Mouse (Mus musculus): ENCODE measurements around the gene Dnajb12. TPM values are rescaled to one million over a fixed set of nuclear protein-coding genes. Genes with fewer than 3 reads are reported as not detected.

Dnajb12 gene
- total and polyA plus RNA-seq, 3 experiments: 13.9 to 35.9 (median 21.5) TPM

GRCm38 (mm10) chr10:59948363-59949254 is 69.3 kb downstream of the Dnajb12 start:
- dilution Hi-C loops (cut with MboI; ENCODE audit: extremely low pct_ligation_motif_present, extremely low pct_unique_long_range_greater_than_20kb, low sequenced_read_pairs): no loop called here
- DNase-seq (ENCODE audit: extremely low read depth): no peak

More at GRCm38 (mm10) chr10:59948363-59949254, 69.3 kb downstream of the Dnajb12 start:
- in situ Hi-C loops (cut with MboI; ENCODE audit: low pct_ligation_motif_present, low pct_unique_long_range_greater_than_20kb, low sequenced_read_pairs): loop anchor here (5.0 kb wide), 1 partner anchor 34 kb away; no protein-coding TSS in a partner anchor
- Histone ChIP-seq H3K9me3 (replicated peaks; ENCODE audit: low read length) (no peaks in the 10 kb centered on the region), H3K27ac (ENCODE audit: insufficient read depth, low read depth) (0 out of 2 replicates have a peak overlapping the region, but pooled peaks have one; percentile 36), H3K27me3 (replicated peaks) (no peaks in the 10 kb centered on the region), H3K4me2 (ENCODE audit: insufficient read depth, low read depth, poor library complexity, severe bottlenecking) (no peak overlapping the region), H3K36me3 (replicated peaks in 1 of 2; ENCODE audit: control insufficient read depth in 1 of 2, insufficient read depth in 1 of 2, low read length in 1 of 2) (peaks cover 8 to 21% of the 10 kb centered on the region in 2 experiments), H3K4me3 (replicated peaks in 1 of 3; ENCODE audit: low read depth in 2 of 3, low read length in 2 of 3, poor library complexity in 1 of 3) (peak overlapping the region in 1 of 3 experiments; percentile 74), H3K4me1 (ENCODE audit: control insufficient read depth in 1 of 2, insufficient read depth in 2 of 2) (peaks cover 7 to 34% of the 10 kb centered on the region in 2 experiments), H3K79me2 (replicated peaks; ENCODE audit: control insufficient read depth, extremely low read depth, insufficient read depth, poor library complexity, severe bottlenecking) (peaks cover 21% of the 10 kb centered on the region), H3K9ac (ENCODE audit: insufficient read depth, low read depth) (0 out of 2 replicates have a peak overlapping the region, but pooled peaks have one; percentile 31)
- TF ChIP-seq ELF1 (IDR thresholded peaks at IDR 0.05; ENCODE audit: low read depth, low read length): 0 out of 2 replicates have a peak, but pooled peaks have one; percentile 19
- TF ChIP-seq ZKSCAN1 (IDR thresholded peaks at IDR 0.05; ENCODE audit: borderline replicate concordance, low read depth, low read length): no peak
- TF ChIP-seq POLR2AphosphoS2 (IDR thresholded peaks at IDR 0.05; ENCODE audit: low read depth, low read length): peak; percentile 95
- no peak for TF ChIP-seq CHD1 (IDR thresholded peaks at IDR 0.05; ENCODE audit: low read depth, low read length)
- TF ChIP-seq MEF2A (IDR thresholded peaks at IDR 0.05; ENCODE audit: borderline replicate concordance, low read depth, low read length): no peak
- no peak for TF ChIP-seq CTCF (conservative IDR thresholded peaks at IDR 0.05 in 1 of 2, IDR thresholded peaks at IDR 0.05 in 1 of 2; ENCODE audit: low read depth in 2 of 2, low read length in 2 of 2)
- no peak for TF ChIP-seq PAX5 (IDR thresholded peaks at IDR 0.05; ENCODE audit: low read length)
- no peak for TF ChIP-seq MAX (IDR thresholded peaks at IDR 0.05; ENCODE audit: low read length)
- TF ChIP-seq EP300 (IDR thresholded peaks at IDR 0.05; ENCODE audit: low read length): no peak
- TF ChIP-seq USF2 (conservative IDR thresholded peaks at IDR 0.05; ENCODE audit: low read depth, low read length): no peak
- no peak for TF ChIP-seq NRF1 (IDR thresholded peaks at IDR 0.05; ENCODE audit: low read depth, low read length)
- no peak for TF ChIP-seq JUN (IDR thresholded peaks at IDR 0.05; ENCODE audit: insufficient read depth, low read depth, low read length)
- no peak for TF ChIP-seq E2F4 (IDR thresholded peaks at IDR 0.05; ENCODE audit: insufficient replicate concordance, low read depth, low read length)
- TF ChIP-seq ZNF384 (IDR thresholded peaks at IDR 0.05; ENCODE audit: low read depth, low read length): no peak
- TF ChIP-seq JUND (conservative IDR thresholded peaks at IDR 0.05; ENCODE audit: low read depth, low read length): no peak
- TF ChIP-seq BHLHE40 (IDR thresholded peaks at IDR 0.05; ENCODE audit: low read depth, low read length): no peak
- TF ChIP-seq KAT2A (IDR thresholded peaks at IDR 0.05; ENCODE audit: insufficient replicate concordance, low read length): no peak
- TF ChIP-seq UBTF (IDR thresholded peaks at IDR 0.05; ENCODE audit: low read depth, low read length): no peak
- TF ChIP-seq MYC (IDR thresholded peaks at IDR 0.05; ENCODE audit: low read depth, low read length): no peak
- TF ChIP-seq IRF4 (IDR thresholded peaks at IDR 0.05; ENCODE audit: low read depth, low read length): no peak
- TF ChIP-seq GABPA (IDR thresholded peaks at IDR 0.05; ENCODE audit: insufficient replicate concordance, low read depth, low read length): no peak
- TF ChIP-seq ZMIZ1 (IDR thresholded peaks at IDR 0.05; ENCODE audit: low read depth, low read length): no peak
- TF ChIP-seq RAD21 (IDR thresholded peaks at IDR 0.05; ENCODE audit: low read depth, low read length): no peak
- no peak for TF ChIP-seq ETS1 (conservative IDR thresholded peaks at IDR 0.05; ENCODE audit: low read depth, low read length)
- TF ChIP-seq NELFE (IDR thresholded peaks at IDR 0.05; ENCODE audit: low read depth, low read length): no peak
- TF ChIP-seq HCFC1 (IDR thresholded peaks at IDR 0.05; ENCODE audit: low read depth, low read length): no peak
- no peak; the same call in 1 of the 2 replicates for TF ChIP-seq CHD2 (IDR thresholded peaks at IDR 0.05; ENCODE audit: low read length)
- TF ChIP-seq TCF12 (IDR thresholded peaks at IDR 0.05; ENCODE audit: low read depth, low read length): no peak
- peak; percentile 40; the same call in 1 of the 2 replicates for TF ChIP-seq MAZ (IDR thresholded peaks at IDR 0.05; ENCODE audit: low read depth, low read length)
- no peak for TF ChIP-seq ZC3H11A (IDR thresholded peaks at IDR 0.05; ENCODE audit: low read depth, low read length)
- TF ChIP-seq SIN3A (IDR thresholded peaks at IDR 0.05; ENCODE audit: low read length): 0 out of 2 replicates have a peak, but pooled peaks have one; percentile 24
- TF ChIP-seq USF1 (IDR thresholded peaks at IDR 0.05; ENCODE audit: low read depth, low read length): no peak
- TF ChIP-seq MXI1 (IDR thresholded peaks at IDR 0.05; ENCODE audit: low read depth, low read length): 0 out of 2 replicates have a peak, but pooled peaks have one; percentile 19
- TF ChIP-seq SMC3 (IDR thresholded peaks at IDR 0.05; ENCODE audit: low read depth, low read length): no peak
- TF ChIP-seq TBP (conservative IDR thresholded peaks at IDR 0.05; ENCODE audit: low read depth, low read length): no peak
- TF ChIP-seq MAFK (IDR thresholded peaks at IDR 0.05; ENCODE audit: insufficient replicate concordance, low read length): no peak
- TF ChIP-seq POLR2A (IDR thresholded peaks at IDR 0.05; ENCODE audit: low read depth, low read length): no peak
- TF ChIP-seq RCOR1 (conservative IDR thresholded peaks at IDR 0.05; ENCODE audit: low read depth, low read length): 0 out of 2 replicates have a peak, but pooled peaks have one; percentile 52
